17 mouse cellular contexts compared by ENCODE assay signal in genomic region chr6:50969997-50970396, GRCm38 (mm10).
DNase-seq lines count a peak whose midpoint lies in the region; ATAC-seq and TF ChIP-seq lines count a peak whose summit lies in the region.
"Had no signal": no experiment of that assay in that cellular context is flagged by ENCODE, and none has a peak within 500 bp of the region (broad histone marks: within the 10 kb centered on the region; RNA-seq: fewer than 3 reads in every experiment).

No protein-coding gene starts in this region.

- no peak overlapping the region for H3K9ac ChIP-seq in kidney, embryonic 16.5 days (replicated peaks; ENCODE audit: low read length)
- H3K9ac ChIP-seq in embryonic facial prominence, embryonic 12.5 days, result no peak overlapping the region
- H3K9ac ChIP-seq in limb, embryonic 14.5 days (ENCODE audit: low read depth, low read length, severe bottlenecking), result no peak overlapping the region
- H3K9ac ChIP-seq: heart, embryonic 15.5 days; hindbrain, embryonic 13.5 days; liver, embryonic 13.5 days had no signal

- H3K27me3 ChIP-seq in kidney, embryonic 16.5 days (ENCODE audit: insufficient read depth, low read length), result no peaks in the 10 kb centered on the region
- H3K27me3 ChIP-seq in embryonic facial prominence, embryonic 12.5 days, result no peaks in the 10 kb centered on the region
- no peaks in the 10 kb centered on the region for H3K27me3 ChIP-seq in limb, embryonic 14.5 days (ENCODE audit: control insufficient read depth, insufficient read depth, low read length)
- H3K27me3 ChIP-seq: heart, embryonic 15.5 days; hindbrain, embryonic 13.5 days; liver, embryonic 13.5 days had no signal

- H3K4me3 ChIP-seq in kidney, embryonic 16.5 days (ENCODE audit: low read length), result no peak overlapping the region
- no peak overlapping the region for H3K4me3 ChIP-seq in embryonic facial prominence, embryonic 12.5 days
- H3K4me3 ChIP-seq in limb, embryonic 14.5 days (replicated peaks; ENCODE audit: low read length), result no peak overlapping the region
- H3K4me3 ChIP-seq: heart, embryonic 15.5 days; hindbrain, embryonic 13.5 days; liver, embryonic 13.5 days had no signal

- peak; percentile 75 for DNase-seq in heart, adult 11 months
- DNase-seq in heart, postnatal 4 days, result no peak
- no peak for DNase-seq in kidney, postnatal 36 days
- DNase-seq in limb, embryonic 14.5 days (ENCODE audit: low spot score), result peak; percentile 49
- no peak for DNase-seq in spleen, postnatal 10 days (ENCODE audit: low spot score in 2 of 2)
- DNase-seq: adrenal gland, adult 8-10 months; gastrocnemius, postnatal 36 days; layer of hippocampus, postnatal 36 days; liver, embryonic 13.5 days; midbrain, embryonic 14.5 days; right cerebral cortex, postnatal 14 days; thymus, postnatal 36 days had no signal

- H3K27ac ChIP-seq in kidney, embryonic 16.5 days (ENCODE audit: low read length), result peak overlapping the region; percentile 47; the same call in 1 of the 2 replicates
- H3K27ac ChIP-seq in embryonic facial prominence, embryonic 12.5 days, result peak overlapping the region; percentile 78
- no peak overlapping the region for H3K27ac ChIP-seq in limb, embryonic 14.5 days (replicated peaks; ENCODE audit: low read depth, low read length)
- H3K27ac ChIP-seq: heart, embryonic 15.5 days; hindbrain, embryonic 13.5 days; liver, embryonic 13.5 days; stomach, postnatal 0 days had no signal

- ATAC-seq in kidney, embryonic 16.5 days (ENCODE audit: low FRiP score, low TSS enrichment), result peak; percentile 71; the same call in 1 of the 2 replicates
- no peak for ATAC-seq in embryonic facial prominence, embryonic 12.5 days (ENCODE audit: insufficient number of reproducible peaks, insufficient read depth, low FRiP score, low TSS enrichment)
- ATAC-seq in limb, embryonic 14.5 days (ENCODE audit: low FRiP score, low read depth), result no peak

- no peaks in the 10 kb centered on the region for H3K36me3 ChIP-seq in kidney, embryonic 16.5 days (ENCODE audit: insufficient read depth, low read length)
- no peaks in the 10 kb centered on the region for H3K36me3 ChIP-seq in embryonic facial prominence, embryonic 12.5 days
- no peaks in the 10 kb centered on the region for H3K36me3 ChIP-seq in limb, embryonic 14.5 days (ENCODE audit: control insufficient read depth, insufficient read depth, low read length)
- H3K36me3 ChIP-seq: heart, embryonic 15.5 days; hindbrain, embryonic 13.5 days; liver, embryonic 13.5 days had no signal

- no peaks in the 10 kb centered on the region for H3K9me3 ChIP-seq in kidney, embryonic 16.5 days (ENCODE audit: low read length)
- H3K9me3 ChIP-seq in embryonic facial prominence, embryonic 12.5 days, result no peaks in the 10 kb centered on the region
- no peaks in the 10 kb centered on the region for H3K9me3 ChIP-seq in limb, embryonic 14.5 days (ENCODE audit: control insufficient read depth, low read length)
- H3K9me3 ChIP-seq: heart, embryonic 15.5 days; hindbrain, embryonic 13.5 days; liver, embryonic 13.5 days had no signal

- H3K4me2 ChIP-seq in kidney, embryonic 16.5 days (replicated peaks; ENCODE audit: low read depth, low read length), result peak overlapping the region; percentile 17
- no peak overlapping the region for H3K4me2 ChIP-seq in embryonic facial prominence, embryonic 12.5 days (replicated peaks)
- H3K4me2 ChIP-seq in limb, embryonic 14.5 days (replicated peaks; ENCODE audit: low read depth, low read length, severe bottlenecking), result no peak overlapping the region
- H3K4me2 ChIP-seq: heart, embryonic 15.5 days; hindbrain, embryonic 13.5 days; liver, embryonic 13.5 days had no signal

- H3K4me1 ChIP-seq in kidney, embryonic 16.5 days (ENCODE audit: insufficient read depth, low read length), result peaks cover 43% of the 10 kb centered on the region
- peaks cover 20% of the 10 kb centered on the region; the same call in 1 of the 2 replicates for H3K4me1 ChIP-seq in embryonic facial prominence, embryonic 12.5 days
- peaks cover 27% of the 10 kb centered on the region for H3K4me1 ChIP-seq in limb, embryonic 14.5 days (ENCODE audit: control insufficient read depth, insufficient read depth, low read length)
- H3K4me1 ChIP-seq: heart, embryonic 15.5 days; hindbrain, embryonic 13.5 days; liver, embryonic 13.5 days had no signal

- no peak for TF ChIP-seq POLR2A in limb, embryonic 14.5 days (IDR thresholded peaks at IDR 0.05; ENCODE audit: borderline replicate concordance, extremely low read depth, insufficient read depth, insufficient read length)

- WGBS in kidney, embryonic 16.5 days, result 9% methylated on average over 7 of the region's 7 CpGs
- WGBS in embryonic facial prominence, embryonic 12.5 days, result 87% methylated on average over 7 of the region's 7 CpGs
- whole genome bisulfite sequencing in limb, embryonic 14.5 days, result 15% methylated on average over 7 of the region's 7 CpGs

Comparison
In these comparisons a context has a peak if more than half of its experiments do, and no peak if none do; other contexts are left out.
1. DNase-seq: peak in heart, adult 11 months (single experiment) and limb, embryonic 14.5 days (single experiment); none in heart, postnatal 4 days (single experiment), kidney, postnatal 36 days (0 of 2) and spleen, postnatal 10 days (0 of 2).